Mouse (Mus musculus) megakaryocyte, embryonic 14.5 days (primary cell): ENCODE measurements around the gene Senp3. TPM values are rescaled to one million over a fixed set of nuclear protein-coding genes. Genes with fewer than 3 reads are reported as not detected.
"Not testable (repeated sequence)": the region's sequence is repeated elsewhere in the genome, so short reads cannot be mapped to it uniquely, and the experiment has no call there.

Experiments
- H3K27me3 ChIP-seq: replicated peaks from 2 replicates; pipeline ENCODE3; 2012; ENCODE audit warnings: inconsistent platforms
- H3K36me3 ChIP-seq: replicated peaks from 2 replicates; pipeline ENCODE3; 2012; ENCODE audit warnings: low read length, inconsistent platforms, mixed read lengths
- H3K4me1 ChIP-seq: 2 replicates; pipeline ENCODE4 v1.6.1; 2012; ENCODE audit warnings: inconsistent platforms
- H3K4me3 ChIP-seq: replicated peaks from 2 replicates; pipeline ENCODE3; 2012; ENCODE audit warnings: moderate library complexity, mild to moderate bottlenecking, inconsistent platforms
- H3K9me3 ChIP-seq: 2 replicates; pipeline ENCODE4 v1.6.1; 2012; ENCODE audit warnings: inconsistent platforms
- FLI1 ChIP-seq: IDR thresholded peaks from 2 replicates; pipeline ENCODE4 v1.6.1; 2012; ENCODE audit warnings: low read length, inconsistent platforms, mixed read lengths
- GATA1 ChIP-seq: IDR thresholded peaks from 3 replicates; pipeline ENCODE4 v1.6.1; 2012; ENCODE audit warnings: mixed read lengths, low read length, inconsistent platforms, borderline replicate concordance
- polyA plus RNA-seq: library from polyadenylated mRNA; stranded (reverse); fragments of >175 nt; gene quantifications from 2 replicates; pipeline ENCODE4 v1.2.3, GENCODE M21; 2012; ENCODE audit warnings: low replicate concordance; ENCODE audit not compliant: insufficient read depth

The Senp3 gene
- polyA plus RNA-seq, 1 experiment, result 54.1 TPM

DNA sequence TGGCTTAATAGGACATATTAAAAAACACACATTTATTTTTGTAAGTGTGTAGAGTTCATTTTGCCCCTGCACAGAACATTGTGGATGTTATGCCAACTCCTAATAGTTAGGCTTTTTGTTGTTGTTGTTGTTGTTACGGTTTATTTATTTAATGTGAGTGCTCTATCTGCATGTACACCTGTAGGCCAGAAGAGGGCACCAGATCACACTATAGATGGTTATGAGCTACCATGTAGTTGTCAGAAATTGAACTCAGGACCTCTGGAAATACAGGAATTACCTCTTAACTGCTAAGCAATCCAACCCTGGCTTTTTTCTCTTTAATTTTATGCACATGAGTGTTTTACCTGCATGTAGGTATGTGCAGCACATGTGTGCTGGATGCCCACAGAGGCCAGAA lies 52.1 kb downstream of the Senp3 start:
- no peaks in the 10 kb centered on the region for H3K27me3 ChIP-seq
- TF ChIP-seq FLI1 (no peak), GATA1 (no peak)
- H3K4me3 ChIP-seq, result no peak overlapping the region
- H3K36me3 ChIP-seq, result no peaks in the 10 kb centered on the region
- H3K9me3 ChIP-seq, result no peaks in the 10 kb centered on the region
- peaks cover 33% of the 10 kb centered on the region for H3K4me1 ChIP-seq

- no peak for TF ChIP-seq FLI1
- no peak for TF ChIP-seq GATA1
- peak overlapping the region; percentile 70 for H3K4me3 ChIP-seq
- no peaks in the 10 kb centered on the region for H3K27me3 ChIP-seq
- peaks cover 21% of the 10 kb centered on the region for H3K4me1 ChIP-seq
- H3K36me3 ChIP-seq, result no peaks in the 10 kb centered on the region
- H3K9me3 ChIP-seq, result no peaks in the 10 kb centered on the region
Observed at GRCm38 (mm10) chr11:69628286-69628685, 53.6 kb downstream of the Senp3 start.

DNA sequence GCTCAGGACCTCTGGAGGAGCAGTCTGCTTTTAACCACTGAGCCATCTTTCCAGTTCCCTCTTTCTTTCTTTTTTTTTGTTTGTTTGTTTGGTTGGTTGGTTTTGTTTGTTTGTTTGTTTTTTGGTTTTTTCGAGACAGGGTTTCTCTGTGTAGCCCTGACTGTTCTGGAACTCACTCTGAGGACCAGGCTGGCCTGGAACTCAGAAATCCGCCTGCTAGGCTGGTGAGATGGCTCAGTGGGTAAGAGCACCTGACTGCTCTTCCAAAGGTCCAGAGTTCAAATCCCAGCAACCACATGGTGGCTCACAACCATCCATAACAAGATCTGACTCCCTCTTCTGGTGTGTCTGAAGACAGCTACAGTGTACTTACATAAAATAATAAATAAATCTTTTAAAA lies 57.5 kb downstream of the Senp3 start:
- H3K36me3 ChIP-seq, result not testable (repeated sequence)

More for the DNA sequence above, 57.5 kb downstream of the Senp3 start:
- H3K9me3 ChIP-seq, H3K27me3 ChIP-seq, H3K4me3 ChIP-seq: not testable (repeated sequence)
- peaks cover 34% of the 10 kb centered on the region for H3K4me1 ChIP-seq

Other genes starting within 250 kb of the Senp3 start
- gene Dnah2, start 133.0 kb downstream of the Senp3 start, polyA plus RNA-seq, result 0.95 TPM in 1 of 2 replicates, not detected in the other
- 0.51 and 2.1 TPM in 2 replicates for gene Efnb3, start 121.9 kb downstream of the Senp3 start, polyA plus RNA-seq
- gene Wrap53, start 101.8 kb downstream of the Senp3 start, polyA plus RNA-seq, result 19.7 and 50.2 TPM in 2 replicates
- 53.2 and 68.6 TPM in 2 replicates for gene Trp53, start 101.7 kb downstream of the Senp3 start, polyA plus RNA-seq
- 2.8 and 4.2 TPM in 2 replicates for gene Atp1b2, start 76.1 kb downstream of the Senp3 start, polyA plus RNA-seq
- not detected in 2 replicates for gene Shbg, start 64.2 kb downstream of the Senp3 start, polyA plus RNA-seq
- not detected in 2 replicates for gene Sat2, start 60.1 kb downstream of the Senp3 start, polyA plus RNA-seq
- gene Fxr2, start 49.1 kb downstream of the Senp3 start, polyA plus RNA-seq, result 65.7 and 84.9 TPM in 2 replicates
- gene Sox15, start 26.8 kb downstream of the Senp3 start, polyA plus RNA-seq, result not detected in 2 replicates
- 16.2 and 31.6 TPM in 2 replicates for gene Mpdu1, start 19.4 kb downstream of the Senp3 start, polyA plus RNA-seq
- 8.7 and 128 TPM in 2 replicates for gene Cd68, start 15.9 kb downstream of the Senp3 start, polyA plus RNA-seq
- gene Eif4a1, start 9.7 kb downstream of the Senp3 start, polyA plus RNA-seq, result 144 and 601 TPM in 2 replicates
- 0.56 TPM in 1 of 2 replicates, not detected in the other for gene Tnfsf13, start 3.7 kb upstream of the Senp3 start, polyA plus RNA-seq
- 5.3 and 13.1 TPM in 2 replicates for gene Tnfsf12, start 13.8 kb upstream of the Senp3 start, polyA plus RNA-seq
- 2.0 and 2.5 TPM in 2 replicates for gene Tnfsfm13, start 14.0 kb upstream of the Senp3 start, polyA plus RNA-seq
- 36.5 and 129 TPM in 2 replicates for gene Polr2a, start 76.6 kb upstream of the Senp3 start, polyA plus RNA-seq
- gene Slc35g3, start 79.9 kb upstream of the Senp3 start, polyA plus RNA-seq, result not detected in 2 replicates
- gene Zbtb4, start 83.8 kb upstream of the Senp3 start, polyA plus RNA-seq, result 1.9 and 3.9 TPM in 2 replicates
- not detected in 2 replicates for gene Chrnb1, start 113.9 kb upstream of the Senp3 start, polyA plus RNA-seq
- 0.64 TPM in 1 of 2 replicates, not detected in the other for gene Fgf11, start 119.8 kb upstream of the Senp3 start, polyA plus RNA-seq
- gene Tmem102, start 123.5 kb upstream of the Senp3 start, polyA plus RNA-seq, result not detected in 2 replicates
- not detected in 2 replicates for gene Gm39566, start 133.2 kb upstream of the Senp3 start, polyA plus RNA-seq
- not detected in 2 replicates for gene Spem2, start 136.4 kb upstream of the Senp3 start, polyA plus RNA-seq
- not detected in 2 replicates for gene Spem1, start 140.1 kb upstream of the Senp3 start, polyA plus RNA-seq
- 4.9 and 17.7 TPM in 2 replicates for gene Nlgn2, start 155.7 kb upstream of the Senp3 start, polyA plus RNA-seq
- 742 and 1,105 TPM in 2 replicates for gene Tmem256, start 156.4 kb upstream of the Senp3 start, polyA plus RNA-seq
- 41.3 and 79.4 TPM in 2 replicates for gene Plscr3, start 164.3 kb upstream of the Senp3 start, polyA plus RNA-seq
- gene Tnk1, start 176.6 kb upstream of the Senp3 start, polyA plus RNA-seq, result not detected in 2 replicates
- not detected in 2 replicates for gene Tmem95, start 195.9 kb upstream of the Senp3 start, polyA plus RNA-seq
- 0.98 TPM in 1 of 2 replicates, not detected in the other for gene Kctd11, start 199.3 kb upstream of the Senp3 start, polyA plus RNA-seq
- gene Acap1, start 213.5 kb upstream of the Senp3 start, polyA plus RNA-seq, result 47.6 and 58.4 TPM in 2 replicates
- gene 2810408A11Rik, start 218.9 kb upstream of the Senp3 start, polyA plus RNA-seq, result 0.25 TPM in 1 of 2 replicates, not detected in the other
- 17.6 and 26.8 TPM in 2 replicates for gene Neurl4, start 219.0 kb upstream of the Senp3 start, polyA plus RNA-seq
- 116 and 124 TPM in 2 replicates for gene Gps2, start 231.8 kb upstream of the Senp3 start, polyA plus RNA-seq
- gene Eif5a, start 239.9 kb upstream of the Senp3 start, polyA plus RNA-seq, result 2,079 and 2,119 TPM in 2 replicates